Mouse (Mus musculus): ENCODE results near the gene Cntrl.

The Cntrl gene

DNA sequence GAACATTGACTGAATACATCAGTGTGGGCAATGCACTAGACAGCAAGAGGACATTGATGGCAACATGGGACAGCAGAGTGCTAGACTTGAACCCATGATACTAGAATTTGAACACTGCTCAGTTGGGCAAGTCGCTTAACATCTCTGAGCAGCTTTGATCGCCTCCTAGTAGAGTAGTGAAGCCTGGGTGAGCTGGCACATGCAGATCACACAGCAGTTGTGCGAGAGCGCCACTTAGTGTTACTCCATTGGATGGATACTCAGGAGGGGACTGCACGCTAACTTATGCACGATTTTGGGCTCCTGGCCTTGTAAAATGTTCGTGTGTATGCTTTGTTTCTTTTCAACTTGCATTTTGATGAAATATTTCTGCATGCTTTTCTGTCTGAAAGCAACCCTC lies 15.4 kb downstream of the Cntrl start:
- no peak for DNase-seq (ENCODE audit: low read depth, low spot score)

GRCm38 (mm10) chr2:35131491-35131890 lies 22.2 kb downstream of the Cntrl start:
- DNase-seq (ENCODE audit: low read depth, low spot score) = no peak

DNA sequence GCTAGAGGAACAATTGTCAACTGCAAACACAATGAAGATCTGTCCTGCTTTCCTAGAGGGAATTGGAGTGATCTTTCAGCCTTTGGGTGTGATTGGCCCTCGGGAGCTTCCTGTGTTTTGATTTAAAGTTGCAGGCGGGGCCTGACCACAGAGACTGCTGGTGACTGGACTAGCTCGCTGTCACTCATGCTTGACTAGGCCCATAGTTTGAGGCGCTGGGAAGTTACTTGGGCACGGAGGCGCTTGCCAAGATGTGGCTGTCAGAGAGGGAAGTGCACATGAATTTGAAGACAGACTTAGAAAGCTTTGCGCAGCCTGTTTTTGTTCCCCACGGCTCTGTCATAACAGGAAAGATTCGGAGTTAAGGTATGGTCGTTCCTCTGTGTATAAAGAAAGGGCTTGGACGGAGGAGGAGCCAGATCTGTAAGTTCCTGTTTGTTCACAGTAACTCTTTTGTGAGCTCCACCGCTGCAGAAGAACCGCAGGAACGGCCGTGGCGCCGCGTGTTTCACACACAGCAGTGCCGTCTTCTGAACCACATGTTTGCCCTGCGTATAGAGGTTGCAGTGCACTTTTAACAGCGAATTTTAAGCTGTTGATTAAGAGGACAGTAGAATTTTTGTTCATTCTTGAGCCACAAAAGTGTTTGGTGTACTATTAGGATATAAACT lies 22.8 kb downstream of the Cntrl start:
- peak; percentile 96 for DNase-seq (ENCODE audit: low read depth, low spot score)

GRCm38 (mm10) chr2:35132662-35133055 lies 23.4 kb downstream of the Cntrl start:
- DNase-seq (ENCODE audit: low read depth, low spot score) = no peak

GRCm38 (mm10) chr2:35133891-35134290 lies 24.6 kb downstream of the Cntrl start:
- no peak for DNase-seq (ENCODE audit: low read depth, low spot score)

- no peak for DNase-seq (ENCODE audit: low read depth, low spot score)
Observed at GRCm38 (mm10) chr2:35138576-35138975, 29.3 kb downstream of the Cntrl start.

GRCm38 (mm10) chr2:35141673-35142072 lies 32.4 kb downstream of the Cntrl start:
- DNase-seq (ENCODE audit: low read depth, low spot score) = no peak

DNA sequence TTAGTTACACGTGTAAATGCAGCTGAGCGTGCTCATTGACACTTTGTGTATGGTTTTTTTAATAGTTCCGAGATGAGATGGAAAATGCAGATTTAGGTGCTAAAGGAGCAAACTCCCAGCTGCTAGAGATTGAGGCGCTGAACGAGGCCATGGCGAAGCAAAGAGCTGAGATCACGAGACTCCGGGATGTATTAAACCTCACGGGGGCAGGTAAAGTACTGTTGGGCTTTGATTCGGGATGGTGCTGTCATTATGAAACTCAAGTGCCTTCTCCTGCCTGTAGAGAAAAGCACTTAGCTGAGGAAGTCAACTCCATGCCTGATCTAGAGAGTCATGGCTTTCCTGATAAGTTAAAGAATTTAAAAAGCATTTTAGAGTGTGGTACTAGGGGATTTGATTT lies 39.5 kb downstream of the Cntrl start:
- DNase-seq (ENCODE audit: low read depth, low spot score) = no peak

DNA sequence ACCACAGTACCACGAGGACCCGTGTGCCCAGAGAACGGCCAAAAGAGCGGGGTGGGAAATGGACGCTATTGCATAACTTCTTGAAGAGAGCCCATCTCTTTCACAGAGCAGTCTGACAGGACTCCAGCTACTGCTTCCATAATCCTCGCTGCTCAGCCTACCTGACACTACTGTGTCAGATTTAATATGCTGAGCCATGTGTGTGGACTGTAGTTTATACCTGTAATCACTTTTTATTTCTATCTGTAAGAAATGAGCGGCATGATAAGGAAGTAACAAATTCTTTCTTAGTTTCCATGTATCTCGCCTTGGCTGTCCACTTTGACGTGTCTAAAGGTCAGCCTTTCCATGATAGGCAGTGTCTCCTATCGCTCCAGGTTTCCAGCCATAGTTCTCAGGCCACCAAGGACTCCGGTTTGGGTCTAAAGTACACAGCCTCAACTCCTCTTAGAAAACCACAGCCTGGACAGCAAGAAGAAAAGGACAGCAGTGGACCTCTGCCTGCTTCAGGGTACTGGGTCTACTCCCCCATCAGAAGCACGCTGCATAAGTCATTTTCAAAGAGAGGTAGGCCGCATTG lies 42.1 kb downstream of the Cntrl start:
- DNase-seq (ENCODE audit: low read depth, low spot score) = no peak

DNA sequence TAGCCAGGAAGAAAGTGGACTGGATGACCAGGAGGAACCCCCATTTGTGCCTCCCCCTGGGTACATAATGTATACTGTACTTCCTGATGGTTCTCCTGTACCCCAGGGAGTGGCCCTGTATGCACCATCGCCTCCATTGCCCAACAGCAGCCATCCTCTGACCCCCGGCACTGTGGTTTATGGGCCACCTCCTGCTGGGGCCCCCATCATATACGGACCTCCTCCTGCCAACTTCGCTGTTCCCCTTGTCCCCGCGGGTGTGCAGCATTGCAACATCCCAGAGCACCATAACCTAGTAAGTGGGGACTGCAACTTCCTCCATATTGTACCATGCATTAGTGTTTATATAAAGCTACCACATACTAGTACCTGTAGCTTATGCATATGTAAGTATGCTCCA lies 43.9 kb downstream of the Cntrl start:
- DNase-seq (ENCODE audit: low read depth, low spot score) = no peak

DNA sequence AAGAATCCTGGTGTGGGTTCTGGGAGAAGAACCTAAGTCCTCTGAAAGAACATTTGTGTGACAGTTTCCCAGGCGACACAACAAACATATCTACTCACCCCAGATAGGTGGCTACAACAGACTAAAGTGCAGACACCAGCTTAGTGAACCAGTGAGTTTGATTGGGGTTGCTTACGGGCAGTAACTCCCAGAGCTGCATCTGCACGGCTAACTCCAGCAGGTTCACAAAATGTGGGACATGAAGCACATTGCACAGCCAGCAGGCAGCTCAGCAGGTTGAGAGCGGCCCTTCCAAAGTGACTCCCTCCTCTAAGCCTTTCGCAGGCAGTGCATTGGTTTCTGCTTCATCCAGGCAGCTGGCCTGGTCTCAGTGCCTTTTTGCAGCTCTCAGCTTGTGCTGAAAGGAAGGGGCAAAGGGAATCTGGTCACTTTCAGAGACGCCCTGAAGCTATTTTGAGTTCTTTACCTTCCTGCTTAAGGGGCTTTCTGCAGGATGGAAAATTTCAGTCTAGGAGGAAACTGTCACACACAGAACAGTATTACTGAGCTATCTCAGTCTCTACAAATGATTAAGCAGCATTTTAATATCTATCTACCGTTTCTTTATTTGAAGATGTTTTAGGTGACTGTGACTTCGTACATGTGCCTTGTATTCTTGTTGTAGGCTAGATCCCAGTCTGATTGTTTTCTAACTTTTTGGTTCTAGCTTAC lies 44.7 kb downstream of the Cntrl start:
- no peak for DNase-seq (ENCODE audit: low read depth, low spot score)

GRCm38 (mm10) chr2:35156985-35157384 lies 47.7 kb downstream of the Cntrl start:
- no peak for DNase-seq (ENCODE audit: low read depth, low spot score)

- no peak for DNase-seq (ENCODE audit: low read depth, low spot score)
Observed at GRCm38 (mm10) chr2:35157836-35158235, 48.5 kb downstream of the Cntrl start.

DNA sequence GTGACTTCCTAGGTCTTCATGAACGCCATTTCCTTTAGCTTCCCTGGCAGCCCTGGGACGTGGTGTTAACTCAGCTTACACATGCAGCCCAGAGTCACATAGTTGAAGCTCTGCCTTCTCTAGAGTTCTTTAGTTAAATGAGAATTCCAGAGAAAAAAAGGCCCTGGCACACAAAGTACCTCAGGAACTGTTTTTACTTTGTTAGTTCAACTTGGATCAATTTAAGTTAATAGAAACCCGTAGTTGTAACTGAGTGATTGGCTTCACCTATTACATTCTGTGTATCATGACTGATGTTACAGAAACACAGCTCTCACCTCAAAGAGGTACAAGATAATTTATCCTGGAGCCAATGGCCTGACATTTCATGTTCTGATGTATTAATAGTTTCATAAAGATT lies 49.1 kb downstream of the Cntrl start:
- no peak for DNase-seq (ENCODE audit: low read depth, low spot score)

DNA sequence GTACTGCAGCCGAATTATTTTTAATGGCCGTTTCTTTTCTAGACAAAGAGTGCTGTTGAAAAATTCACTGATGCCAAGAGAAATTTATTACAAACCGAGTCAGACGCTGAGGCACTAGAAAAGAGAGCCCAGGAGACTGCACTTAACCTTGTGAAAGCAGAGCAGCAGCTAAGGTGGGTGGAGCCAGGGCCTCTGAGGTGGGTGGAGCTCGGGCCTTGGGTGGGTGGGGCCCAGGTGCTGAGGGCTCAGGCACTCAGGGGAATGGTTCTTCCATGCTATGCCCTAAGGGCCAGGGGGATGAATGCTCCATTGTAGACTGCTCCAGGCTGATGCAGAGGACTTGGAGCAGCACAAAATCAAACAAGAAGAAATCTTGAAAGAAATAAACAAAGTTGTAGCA lies 50.9 kb downstream of the Cntrl start:
- DNase-seq (ENCODE audit: low read depth, low spot score) = no peak

DNA sequence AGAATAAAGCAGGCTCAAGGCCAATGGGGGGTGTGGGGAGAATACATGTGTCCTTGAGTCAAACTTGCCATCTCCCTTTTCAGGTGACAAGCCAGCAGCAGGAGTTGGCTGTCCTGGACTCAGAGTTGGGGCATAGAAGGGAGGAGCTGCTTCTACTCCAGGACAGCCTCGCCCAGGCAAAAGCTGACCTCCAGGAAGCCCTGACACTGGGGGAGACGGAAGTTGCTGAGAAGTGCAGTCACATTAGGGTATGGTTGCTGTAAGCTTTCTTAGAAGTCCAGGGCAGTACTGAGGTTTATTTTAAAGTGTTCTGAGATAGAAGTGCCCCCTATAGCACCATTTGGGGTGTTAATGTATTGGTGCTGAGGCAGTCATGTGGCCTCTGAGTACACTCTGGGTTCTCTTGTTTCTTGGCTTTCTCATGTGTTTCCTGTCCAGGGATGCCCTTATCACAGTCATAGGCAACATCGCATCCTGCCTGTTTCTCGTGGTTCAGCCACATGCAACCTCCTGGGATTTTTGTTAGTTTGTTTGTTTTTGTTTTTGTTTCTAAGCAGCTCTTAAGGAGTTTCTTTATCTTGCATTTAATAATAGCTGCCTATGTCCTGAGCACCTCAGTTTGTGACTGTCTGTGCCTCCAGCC lies 52.7 kb downstream of the Cntrl start:
- DNase-seq (ENCODE audit: low read depth, low spot score) = no peak

- no peak for DNase-seq (ENCODE audit: low read depth, low spot score)
Observed at GRCm38 (mm10) chr2:35163396-35163795, 54.1 kb downstream of the Cntrl start.

DNA sequence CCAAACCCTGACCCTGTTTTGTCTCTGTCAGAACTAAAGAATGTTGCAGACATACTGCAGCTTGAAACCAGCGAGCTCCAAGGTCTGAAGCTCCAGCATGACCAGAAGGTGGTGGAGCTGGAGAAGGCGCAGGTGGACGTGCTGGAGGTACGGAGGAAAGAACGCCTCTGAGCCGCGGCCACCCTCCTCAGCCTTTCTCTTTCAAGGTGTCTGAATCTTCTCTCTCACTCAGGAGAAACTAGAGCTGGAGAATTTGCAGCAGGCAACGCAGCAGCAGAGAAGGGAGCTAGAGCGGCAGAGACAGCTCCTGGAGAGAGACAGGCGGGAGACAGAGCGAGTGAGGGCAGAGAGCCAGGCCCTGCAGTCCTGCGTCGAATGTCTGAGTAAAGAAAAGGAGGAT lies 56.1 kb downstream of the Cntrl start:
- DNase-seq (ENCODE audit: low read depth, low spot score) = no peak

DNA sequence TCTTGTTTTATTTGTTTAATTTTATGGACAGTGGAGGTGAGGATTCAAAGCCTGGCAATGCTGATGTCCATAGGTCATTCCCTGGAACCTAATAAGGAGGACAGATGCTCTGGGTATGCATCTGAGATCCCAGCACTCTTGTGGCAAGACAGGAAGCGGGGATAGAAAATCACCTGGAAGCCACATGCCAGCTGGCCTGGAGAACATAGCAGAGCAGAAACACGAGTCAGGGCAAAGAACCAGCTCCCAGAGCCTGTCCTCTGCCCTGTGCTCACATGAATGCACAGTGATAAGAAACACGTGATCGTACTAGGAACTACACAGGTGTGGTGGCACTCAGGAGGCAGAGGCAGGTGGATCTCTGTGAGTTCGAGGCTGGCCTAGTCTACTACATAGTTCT lies 57.5 kb downstream of the Cntrl start:
- DNase-seq (ENCODE audit: low read depth, low spot score) = no peak

GRCm38 (mm10) chr2:35169452-35169851 lies 60.2 kb downstream of the Cntrl start:
- DNase-seq (ENCODE audit: low read depth, low spot score) = no peak

DNA sequence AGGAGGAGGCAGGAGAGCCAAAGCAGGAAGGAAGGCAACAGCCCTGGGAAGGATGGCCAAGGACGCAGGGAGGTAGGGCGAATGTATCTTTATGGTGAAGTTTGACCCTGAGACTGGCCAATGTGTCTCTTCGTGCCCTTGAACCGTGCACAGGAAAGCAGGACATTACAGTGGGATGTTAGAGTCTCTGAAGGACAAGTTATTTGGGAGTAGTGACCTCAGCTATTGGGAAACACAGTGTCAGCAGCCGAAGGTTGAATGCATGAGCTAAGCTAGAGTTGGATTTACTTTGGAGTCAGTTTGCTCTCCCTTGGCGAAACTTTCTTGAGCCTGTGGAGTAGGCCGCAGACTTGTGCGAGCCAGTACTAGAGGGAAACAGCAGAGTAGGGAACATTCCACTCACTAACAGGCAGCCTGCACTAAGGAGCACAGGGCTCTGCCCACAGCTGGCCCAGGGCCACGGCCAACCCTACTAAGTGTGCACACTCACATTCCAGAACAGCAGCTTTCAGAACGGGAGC lies 62.1 kb downstream of the Cntrl start:
- DNase-seq (ENCODE audit: low read depth, low spot score) = peak; percentile 57

DNA sequence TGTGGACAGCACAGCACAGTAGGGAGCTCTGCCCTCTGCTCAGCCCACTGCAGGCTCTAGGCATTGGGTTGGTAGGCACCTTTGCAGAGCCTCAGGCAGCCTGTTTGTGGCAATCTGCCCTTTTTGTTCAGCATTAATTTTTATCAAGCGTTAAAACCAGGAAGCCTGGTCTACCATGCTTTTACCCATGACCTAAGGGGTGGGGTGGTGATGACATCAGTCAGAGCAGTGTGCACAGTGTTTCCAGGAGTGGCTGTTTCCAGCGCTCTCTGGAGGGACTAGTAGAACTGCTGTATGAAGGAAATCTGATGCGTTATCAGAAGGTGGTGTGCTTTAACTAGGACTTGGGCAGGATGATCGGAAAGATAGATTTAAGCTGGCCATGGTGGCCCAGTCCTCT lies 63.0 kb downstream of the Cntrl start:
- no peak for DNase-seq (ENCODE audit: low read depth, low spot score)

All from skeletal muscle tissue, adult 2 months (tissue).